Mouse (Mus musculus): Measurements from ENCODE around the gene Sorcs2.

GRCm38 (mm10) chr5:36383431-36383830 lies 14.5 kb downstream of the Sorcs2 start:
- TF ChIP-seq POLR2A (IDR thresholded peaks at IDR 0.05; ENCODE audit: extremely low read depth, insufficient read depth, low read length) (no peak), CTCF (IDR thresholded peaks at IDR 0.05; ENCODE audit: extremely low read depth, insufficient read depth, low read length) (no peak)
